Comparison of ENCODE assay signal across 13 mouse cellular contexts in the genomic region with DNA sequence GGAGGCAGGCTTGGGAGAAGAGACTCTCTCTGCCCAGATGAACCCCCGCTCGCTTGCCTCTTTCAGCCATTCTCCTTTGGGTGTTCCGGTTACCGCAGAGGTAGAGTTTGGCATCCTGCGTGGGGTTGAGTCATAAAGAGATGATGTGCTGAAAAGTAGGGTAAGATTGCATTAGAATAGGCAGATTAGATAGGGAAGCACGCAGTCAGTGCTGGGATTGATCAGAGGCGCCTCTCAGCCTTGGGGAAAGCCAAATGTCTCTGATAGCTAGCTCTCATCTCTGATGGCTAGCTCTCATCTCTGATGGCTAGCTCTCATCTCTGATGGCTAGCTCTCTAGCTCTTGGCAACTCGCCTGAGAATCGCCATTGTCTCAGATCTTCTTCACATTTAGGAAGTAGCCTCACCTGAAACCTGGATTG. TPM values are rescaled to one million over a fixed set of nuclear protein-coding genes. Genes with fewer than 3 reads are reported as not detected.
DNase-seq lines count a peak whose midpoint lies in the region; TF ChIP-seq lines count a peak whose summit lies in the region.
"Had no signal": no experiment of that assay in that cellular context is flagged by ENCODE, and none has a peak within 500 bp of the region (broad histone marks: within the 10 kb centered on the region; RNA-seq: fewer than 3 reads in every experiment).

No protein-coding gene starts in this region.

- 16% methylated on average over 9 of the region's 9 CpGs for WGBS in cerebellum, adult 2 months

- intact Hi-C loops in gastrocnemius, adult 2 months (cut with DNase I), result no loop called here

- H3K4me1 ChIP-seq in cerebellum, adult 2 months (ENCODE audit: control insufficient read depth, insufficient read depth, low read length), result peaks cover 36% of the 10 kb centered on the region
- no peaks in the 10 kb centered on the region for H3K4me1 ChIP-seq in ES-Bruce4 (ENCODE audit: control insufficient read depth, insufficient read depth, low read length)

- no peak for TF ChIP-seq EP300 in ES-Bruce4 (IDR thresholded peaks at IDR 0.05; ENCODE audit: insufficient read depth, low read depth, low read length)

- no peak for TF ChIP-seq CTCF in cerebellum, adult 2 months (IDR thresholded peaks at IDR 0.05; ENCODE audit: borderline replicate concordance, insufficient read depth, low read depth, low read length)
- no peak for TF ChIP-seq CTCF in ES-Bruce4 (IDR thresholded peaks at IDR 0.05; ENCODE audit: low read depth, low read length)
- no peak for TF ChIP-seq CTCF in gastrocnemius, adult 2 months (IDR thresholded peaks at IDR 0.05)

- H3K27me3 ChIP-seq in cerebellum, adult 2 months (ENCODE audit: control insufficient read depth, insufficient read depth, low read length), result no peaks in the 10 kb centered on the region
- no peaks in the 10 kb centered on the region for H3K27me3 ChIP-seq in ES-Bruce4 (ENCODE audit: control insufficient read depth, insufficient read depth, low read length, poor library complexity, severe bottlenecking)
- H3K27me3 ChIP-seq: embryonic facial prominence, embryonic 15.5 days; limb, embryonic 13.5 days had no signal

- no peak for TF ChIP-seq POLR2A in cerebellum, adult 2 months (IDR thresholded peaks at IDR 0.05; ENCODE audit: borderline replicate concordance, insufficient read depth, low read length)
- TF ChIP-seq POLR2A in ES-Bruce4 (IDR thresholded peaks at IDR 0.05; ENCODE audit: insufficient read depth, low read length), result no peak

- peak; percentile 74 to 82 for DNase-seq in cerebellum, adult 2 months
- no peak for DNase-seq in cerebellum, adult 11 months
- DNase-seq in lung, postnatal 36 days, result peak; percentile 26
- no peak for DNase-seq in lung, postnatal 14 days
- peak; percentile 50 to 61 for DNase-seq in cerebellum, postnatal 36 days
- no peak for DNase-seq in gastrocnemius, adult 2 months
- no peak for DNase-seq in urinary bladder, adult 2 months (ENCODE audit: low spot score)
- DNase-seq: forebrain, postnatal 0 days; lung, adult 18-20 months had no signal

- 0 out of 2 replicates have a peak, but pooled peaks cover 2% of the 10 kb centered on the region for H3K36me3 ChIP-seq in ES-Bruce4 (ENCODE audit: control insufficient read depth, insufficient read depth, low read length, poor library complexity, severe bottlenecking)
- H3K36me3 ChIP-seq: embryonic facial prominence, embryonic 15.5 days; limb, embryonic 13.5 days had no signal

- peak overlapping the region; percentile 79 for H3K27ac ChIP-seq in cerebellum, adult 2 months (ENCODE audit: insufficient read depth, low read length)
- peak overlapping the region; percentile 60 for H3K27ac ChIP-seq in ES-Bruce4 (ENCODE audit: insufficient read depth, low read length)
- H3K27ac ChIP-seq in gastrocnemius, adult 2 months, result no peak overlapping the region
- H3K27ac ChIP-seq: embryonic facial prominence, embryonic 15.5 days; limb, embryonic 13.5 days had no signal

- H3K9ac ChIP-seq in ES-Bruce4 (ENCODE audit: low read depth, poor library complexity, severe bottlenecking), result peak overlapping the region; percentile 1
- H3K9ac ChIP-seq: embryonic facial prominence, embryonic 15.5 days; forebrain, postnatal 0 days; limb, embryonic 13.5 days had no signal

- H3K9me3 ChIP-seq in ES-Bruce4 (replicated peaks; ENCODE audit: control insufficient read depth, insufficient read depth, low read length, poor library complexity, severe bottlenecking), result no peaks in the 10 kb centered on the region
- H3K9me3 ChIP-seq: embryonic facial prominence, embryonic 15.5 days; limb, embryonic 13.5 days had no signal

- H3K4me3 ChIP-seq in cerebellum, adult 2 months (replicated peaks; ENCODE audit: insufficient read depth, low read depth, low read length), result peak overlapping the region; percentile 47
- H3K4me3 ChIP-seq in ES-Bruce4 (ENCODE audit: low read depth, low read length), result peak overlapping the region; percentile 37
- no peak overlapping the region for H3K4me3 ChIP-seq in gastrocnemius, adult 2 months
- H3K4me3 ChIP-seq: embryonic facial prominence, embryonic 15.5 days; limb, embryonic 13.5 days; myocyte had no signal

RNA-seq across cellular contexts. Expression of a gene that starts 4.1 kb away (rescaled TPM):
- polyA plus RNA-seq in cerebellum, adult 2 months (2012; rRNA removed), result 44.0 and 45.2 TPM in 2 replicates
- polyA plus RNA-seq in ES-Bruce4 (2011; ENCODE audit: insufficient read depth, insufficient read length, low read depth, missing spikeins), result 47.9 and 50.5 TPM in 2 replicates
- total RNA-seq in gastrocnemius, adult 2 months (2021), result 10 to 100 TPM in 1 of 2 experiments, 1 to 10 TPM in 1; 9.7 to 10.8 TPM
- polyA plus RNA-seq in urinary bladder, adult 2 months (2012; rRNA removed), result 50.7 and 62.2 TPM in 2 replicates

RNA-seq across cellular contexts. Expression of a gene that starts 4.9 kb away (rescaled TPM):
- polyA plus RNA-seq in cerebellum, adult 2 months (2012; rRNA removed), result 56.3 and 63.8 TPM in 2 replicates
- polyA plus RNA-seq in ES-Bruce4 (2011; ENCODE audit: insufficient read depth, insufficient read length, low read depth, missing spikeins), result 123 and 141 TPM in 2 replicates
- total RNA-seq in gastrocnemius, adult 2 months (2021), result 10 to 100 TPM; 23.7 to 26.6 TPM
- polyA plus RNA-seq in urinary bladder, adult 2 months (2012; rRNA removed), result 28.3 and 31.8 TPM in 2 replicates

Comparison
In these comparisons a context has a peak if more than half of its experiments do, and no peak if none do; other contexts are left out.
1. DNase-seq: peak in cerebellum, adult 2 months (2 of 2), lung, postnatal 36 days (single experiment) and cerebellum, postnatal 36 days (2 of 2); none in cerebellum, adult 11 months (single experiment), lung, postnatal 14 days (single experiment), gastrocnemius, adult 2 months (single experiment) and urinary bladder, adult 2 months (single experiment).